Mouse (Mus musculus): Measurements from ENCODE around the gene Ddc.

DNA sequence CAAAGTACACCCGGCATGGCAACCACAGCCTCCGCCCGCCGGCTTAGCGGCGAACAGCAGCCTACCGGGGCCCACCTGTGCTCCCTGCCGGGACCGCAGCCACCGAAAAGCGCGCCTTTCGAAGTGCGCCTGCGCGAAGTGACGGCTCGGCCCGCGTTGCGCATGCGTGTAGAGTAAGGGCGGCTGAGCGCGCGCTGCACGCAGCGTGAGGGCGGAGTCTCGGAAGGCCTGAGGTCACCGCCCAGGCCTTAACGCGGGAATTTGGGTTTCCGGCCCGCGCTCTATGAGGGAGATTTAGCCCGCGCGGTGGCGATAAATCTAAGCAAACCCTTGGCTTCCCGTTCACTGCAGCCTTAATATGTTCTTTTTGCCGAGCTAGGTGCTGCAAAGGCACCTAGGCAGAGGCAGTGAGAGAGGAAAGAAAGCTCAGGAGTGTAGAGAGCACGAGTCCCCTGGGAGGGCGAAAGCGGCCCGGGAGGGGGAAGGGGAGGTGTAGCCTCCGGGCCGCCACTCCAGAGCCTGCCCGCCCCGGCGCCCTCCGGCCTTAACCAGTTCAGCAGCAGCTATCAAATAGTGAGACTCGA is 89.0 kb downstream of the Ddc start, which contains the start of gene Fignl1:
- no peak; the same call in 1 of the 2 replicates for TF ChIP-seq POLR2A (IDR thresholded peaks at IDR 0.05; ENCODE audit: low read depth, low read length)
- TF ChIP-seq CTCF (IDR thresholded peaks at IDR 0.05; ENCODE audit: extremely low read depth, insufficient read length, insufficient replicate concordance, low read depth, low read length), result peak; percentile 23; the same call in 1 of the 2 replicates

Data from small intestine, adult 2 months (tissue).